Mouse (Mus musculus) brain, embryonic 14.5 days (tissue): ENCODE results near the gene Dyrk2.

ENCODE experiments used
- CTCF ChIP-seq: fragments of 200-500 bp; IDR thresholded peaks from 2 replicates; pipeline ENCODE4 v1.5.1; 2012; ENCODE audit warnings: inconsistent platforms, mild to moderate bottlenecking, moderate library complexity, borderline replicate concordance; ENCODE audit not compliant: insufficient read depth, insufficient read length; ENCODE audit errors: extremely low read depth
- POLR2A ChIP-seq: fragments of 200-500 bp; IDR thresholded peaks from 2 replicates; pipeline ENCODE4 v1.6.1; 2012; ENCODE audit warnings: mild to moderate bottlenecking, inconsistent platforms, borderline replicate concordance; ENCODE audit not compliant: poor library complexity, insufficient read depth, insufficient read length, severe bottlenecking; ENCODE audit errors: extremely low read depth

GRCm38 (mm10) chr10:118864976-118865375, 5.0 kb downstream of the Dyrk2 start:
- TF ChIP-seq CTCF (no peak), POLR2A (no peak)
